Mouse (Mus musculus): ENCODE measurements around the gene Thoc7.
"Not testable (repeated sequence)": the region's sequence is repeated elsewhere in the genome, so short reads cannot be mapped to it uniquely, and the experiment has no call there.

Gene Thoc7

GRCm38 (mm10) chr14:13961401-13962112, at the start of gene Thoc7, which contains the start of gene Atxn7:
TSS of gene Thoc7 (minus strand) at chr14:13961852.
TSS of gene Atxn7 (plus strand) at chr14:13961440.
- peak; percentile 68 for DNase-seq (ENCODE audit: low read depth, low spot score)

- DNase-seq (ENCODE audit: low read depth, low spot score): no peak
Observed at GRCm38 (mm10) chr14:14009712-14010111, 48.1 kb upstream of the Thoc7 start.

GRCm38 (mm10) chr14:14002771-14003170, 41.1 kb upstream of the Thoc7 start:
- DNase-seq (ENCODE audit: low read depth, low spot score): no peak

- DNase-seq (ENCODE audit: low read depth, low spot score): peak; percentile 34
Observed at GRCm38 (mm10) chr14:13995206-13996097, 33.8 kb upstream of the Thoc7 start.

GRCm38 (mm10) chr14:13990741-13991140, 29.1 kb upstream of the Thoc7 start:
- no peak for DNase-seq (ENCODE audit: low read depth, low spot score)

- no peak for DNase-seq (ENCODE audit: low read depth, low spot score)
Observed at GRCm38 (mm10) chr14:13988397-13988796, 26.7 kb upstream of the Thoc7 start.

- no peak for DNase-seq (ENCODE audit: low read depth, low spot score)
Observed at GRCm38 (mm10) chr14:13982174-13982573, 20.5 kb upstream of the Thoc7 start.

GRCm38 (mm10) chr14:13981286-13981685, 19.6 kb upstream of the Thoc7 start:
- DNase-seq (ENCODE audit: low read depth, low spot score): no peak

GRCm38 (mm10) chr14:13977498-13977897, 15.8 kb upstream of the Thoc7 start:
- no peak for DNase-seq (ENCODE audit: low read depth, low spot score)

- no peak for DNase-seq (ENCODE audit: low read depth, low spot score)
Observed at GRCm38 (mm10) chr14:13971644-13972234, 10.1 kb upstream of the Thoc7 start.

- DNase-seq (ENCODE audit: low read depth, low spot score): no peak
Observed at GRCm38 (mm10) chr14:13970513-13970912, 8.9 kb upstream of the Thoc7 start.

GRCm38 (mm10) chr14:13968476-13968875, 6.8 kb upstream of the Thoc7 start:
- no peak for DNase-seq (ENCODE audit: low read depth, low spot score)

GRCm38 (mm10) chr14:13967607-13968006, 6.0 kb upstream of the Thoc7 start:
- no peak for DNase-seq (ENCODE audit: low read depth, low spot score)

GRCm38 (mm10) chr14:13963527-13963926, 1.9 kb upstream of the Thoc7 start:
- no peak for DNase-seq (ENCODE audit: low read depth, low spot score)

- DNase-seq (ENCODE audit: low read depth, low spot score): no peak
Observed at GRCm38 (mm10) chr14:13962476-13962875, 824 bp upstream of the Thoc7 start.

- DNase-seq (ENCODE audit: low read depth, low spot score): peak; percentile 83
Observed at GRCm38 (mm10) chr14:13960482-13961325, 948 bp downstream of the Thoc7 start.

GRCm38 (mm10) chr14:13960079-13960478, 1.6 kb downstream of the Thoc7 start:
- DNase-seq (ENCODE audit: low read depth, low spot score): peak; percentile 44

- not testable (repeated sequence) for DNase-seq (ENCODE audit: low read depth, low spot score)
Observed at GRCm38 (mm10) chr14:13952151-13952550, 9.5 kb downstream of the Thoc7 start.

GRCm38 (mm10) chr14:13950401-13950800, 11.3 kb downstream of the Thoc7 start:
- DNase-seq (ENCODE audit: low read depth, low spot score): peak; percentile 65

GRCm38 (mm10) chr14:13948345-13948744, 13.3 kb downstream of the Thoc7 start:
- no peak for DNase-seq (ENCODE audit: low read depth, low spot score)

GRCm38 (mm10) chr14:13944686-13945085, 17.0 kb downstream of the Thoc7 start:
- DNase-seq (ENCODE audit: low read depth, low spot score): no peak

All from ZHBTc4 (cell line).